Mouse (Mus musculus): Measurements from ENCODE around the gene Gpr61.

Gpr61 gene

DNA sequence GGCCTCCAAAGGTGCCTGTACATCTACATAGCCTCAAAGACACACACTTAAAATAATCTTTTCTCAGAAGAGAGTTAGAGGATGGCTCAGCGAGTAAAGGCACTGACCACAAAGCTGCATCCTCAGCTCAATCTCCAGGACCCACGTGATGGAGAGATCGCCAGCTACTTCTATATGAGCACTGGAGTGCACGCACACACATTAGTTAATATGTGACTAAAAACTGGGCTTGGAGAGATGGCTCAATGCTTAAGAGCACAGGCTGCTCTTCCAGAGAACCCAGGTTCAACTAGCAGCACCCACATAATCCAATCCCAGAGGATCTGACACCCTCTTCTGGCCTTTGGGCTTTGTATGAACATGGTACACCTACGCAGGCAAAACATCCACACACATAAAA lies 23.5 kb downstream of the Gpr61 start:
- DNase-seq (ENCODE audit: low read depth, low spot score), result no peak

DNA sequence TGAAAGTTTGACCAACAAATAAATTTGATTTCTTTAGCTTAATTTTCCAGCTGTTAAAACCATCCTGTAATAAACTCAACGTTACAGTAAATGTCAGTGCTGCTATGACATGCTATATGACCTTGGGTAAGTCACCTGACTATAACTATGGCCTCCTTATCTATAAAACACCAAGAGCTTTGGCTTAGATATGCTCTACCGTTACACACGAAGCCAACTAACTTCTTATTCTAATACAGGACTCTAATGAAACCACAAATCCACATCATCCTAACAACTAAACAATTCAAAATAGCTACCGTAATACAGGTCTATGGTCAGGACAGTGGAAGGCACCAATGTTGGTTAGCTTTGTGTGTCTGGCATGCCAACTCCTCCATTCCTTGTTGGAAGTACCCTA lies 24.9 kb downstream of the Gpr61 start:
- DNase-seq (ENCODE audit: low read depth, low spot score), result no peak

DNA sequence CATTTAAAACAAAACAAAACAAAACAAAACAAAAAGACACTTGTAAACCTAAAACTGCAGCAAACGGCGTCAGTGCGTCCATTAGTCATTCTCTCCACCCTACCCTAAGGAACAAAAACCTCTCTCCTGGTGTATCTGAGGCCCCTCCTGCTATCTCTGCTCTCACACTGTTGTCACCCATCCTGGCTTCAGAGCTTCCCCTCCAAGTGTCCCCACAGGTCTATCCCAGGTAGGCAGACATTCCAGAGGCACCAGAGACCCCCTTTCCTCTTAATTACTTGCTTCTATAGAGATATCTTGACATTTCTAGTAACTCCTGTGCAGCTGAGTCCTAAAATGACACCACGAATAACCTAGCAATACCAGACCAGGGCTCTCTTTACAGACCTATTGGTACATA lies 25.3 kb downstream of the Gpr61 start:
- no peak for DNase-seq (ENCODE audit: low read depth, low spot score)

DNA sequence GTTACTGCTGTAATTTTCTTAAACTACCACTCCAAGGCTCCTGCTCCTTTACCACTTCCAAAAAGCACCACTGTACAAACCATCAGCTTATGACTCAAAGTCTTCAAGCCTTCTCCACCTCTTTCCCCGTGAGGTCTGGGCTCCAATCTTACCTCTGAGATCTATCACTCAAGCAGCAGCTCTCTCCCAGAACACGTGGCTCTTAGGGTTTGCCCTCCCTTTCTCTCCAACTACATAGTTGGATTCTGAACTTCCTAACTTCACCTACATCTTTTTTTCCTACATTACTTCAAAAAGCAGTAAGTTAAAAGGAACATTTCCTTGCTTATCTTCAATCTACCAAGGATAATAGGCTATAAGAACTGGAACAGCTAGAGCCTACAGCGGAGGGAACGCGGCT lies 26.2 kb downstream of the Gpr61 start:
- DNase-seq (ENCODE audit: low read depth, low spot score), result no peak

DNA sequence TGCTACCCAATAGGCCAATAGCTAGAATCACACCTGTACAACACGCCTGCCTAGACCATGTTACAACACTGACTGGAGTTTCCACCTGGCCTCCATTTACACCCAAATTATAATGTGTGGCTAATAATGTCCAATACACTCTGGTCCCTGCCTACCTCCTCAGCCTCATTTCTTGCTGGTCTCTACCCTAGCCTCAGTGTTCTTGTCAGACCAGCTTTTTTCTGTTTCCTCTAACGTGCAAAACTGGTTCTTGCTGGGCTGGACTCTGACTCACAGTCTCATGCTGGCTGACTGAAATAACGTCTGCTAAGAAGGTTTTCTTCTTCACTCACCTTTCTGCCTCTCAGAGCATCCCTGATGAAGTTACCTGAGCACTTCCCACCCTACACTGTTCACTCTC lies 28.4 kb downstream of the Gpr61 start:
- DNase-seq (ENCODE audit: low read depth, low spot score), result no peak

DNA sequence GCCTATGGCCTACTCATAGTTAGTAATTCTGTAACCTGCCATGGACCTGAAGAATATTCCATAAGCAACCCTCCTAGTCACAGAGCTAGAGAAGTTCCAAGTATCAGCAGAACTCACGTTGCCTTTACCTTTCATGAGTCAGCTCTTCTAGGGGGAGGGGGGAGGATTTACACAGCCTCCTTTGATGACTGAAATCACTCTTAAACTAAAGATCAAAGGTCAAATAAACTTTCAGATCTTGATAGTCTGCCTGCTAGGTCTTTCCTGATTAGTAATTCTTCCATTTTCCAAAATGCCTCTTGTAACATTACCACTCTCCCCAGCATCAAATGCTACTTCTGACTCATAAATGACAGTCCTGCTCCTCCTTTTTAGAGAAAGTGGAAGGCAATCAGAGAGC lies 30.6 kb downstream of the Gpr61 start:
- no peak for DNase-seq (ENCODE audit: low read depth, low spot score)

DNA sequence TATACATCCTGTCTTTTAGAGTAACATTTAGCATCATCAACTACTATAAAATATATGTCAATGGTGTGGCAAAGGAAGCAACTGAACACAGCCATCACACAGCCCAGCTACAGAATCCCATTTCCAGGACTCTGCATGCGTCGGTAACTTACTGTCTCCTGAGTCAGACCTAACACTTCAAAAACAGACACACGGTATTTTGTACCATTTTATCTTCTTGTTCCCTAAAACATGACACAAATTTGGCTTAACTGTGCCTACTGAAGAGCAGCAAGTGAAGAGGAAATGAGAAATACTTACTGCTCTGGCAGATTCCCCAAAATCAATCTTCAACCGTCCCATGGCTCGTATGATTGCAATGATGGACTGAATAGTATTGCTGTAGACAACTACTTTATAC lies 31.4 kb downstream of the Gpr61 start:
- DNase-seq (ENCODE audit: low read depth, low spot score), result no peak

DNA sequence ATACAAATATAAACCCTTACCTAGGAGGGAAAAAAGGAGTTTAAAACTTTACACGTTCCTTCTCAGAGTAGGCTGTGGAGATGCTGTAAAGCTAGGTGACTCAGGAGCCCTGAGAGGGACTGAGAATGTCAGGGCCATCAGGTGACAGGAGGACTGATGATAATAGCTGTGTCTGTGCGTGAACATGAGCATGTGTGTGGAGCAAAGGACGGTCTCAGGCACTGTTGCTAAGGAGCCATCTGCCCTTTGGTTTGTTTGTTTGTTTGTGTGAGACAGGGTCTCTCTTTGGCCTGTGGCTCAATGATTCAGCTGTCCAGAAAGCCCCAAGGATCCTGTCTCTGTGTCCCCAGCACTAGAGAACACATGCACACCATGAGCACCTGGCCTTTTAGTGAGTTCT lies 33.6 kb downstream of the Gpr61 start:
- no peak for DNase-seq (ENCODE audit: low read depth, low spot score)

DNA sequence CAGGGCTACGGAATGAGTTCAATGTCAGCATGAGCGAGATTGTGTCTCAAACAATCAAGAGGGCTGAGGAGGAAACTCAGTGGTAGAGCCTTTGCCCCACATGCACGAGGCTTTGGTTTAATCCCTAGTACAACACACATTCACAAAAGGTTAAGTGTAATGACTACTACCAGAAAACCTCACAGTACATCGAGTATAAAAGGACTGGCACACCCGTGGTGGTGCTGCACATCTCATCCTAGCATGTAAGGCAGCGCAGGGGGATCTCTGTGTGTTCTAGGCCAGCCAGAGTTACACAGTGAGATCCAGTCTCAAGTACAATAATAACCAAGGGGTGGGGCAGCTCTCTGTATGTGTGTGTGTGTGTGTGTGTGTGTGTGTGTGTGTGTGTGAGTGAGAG lies 37.2 kb downstream of the Gpr61 start:
- no peak for DNase-seq (ENCODE audit: low read depth, low spot score)

DNA sequence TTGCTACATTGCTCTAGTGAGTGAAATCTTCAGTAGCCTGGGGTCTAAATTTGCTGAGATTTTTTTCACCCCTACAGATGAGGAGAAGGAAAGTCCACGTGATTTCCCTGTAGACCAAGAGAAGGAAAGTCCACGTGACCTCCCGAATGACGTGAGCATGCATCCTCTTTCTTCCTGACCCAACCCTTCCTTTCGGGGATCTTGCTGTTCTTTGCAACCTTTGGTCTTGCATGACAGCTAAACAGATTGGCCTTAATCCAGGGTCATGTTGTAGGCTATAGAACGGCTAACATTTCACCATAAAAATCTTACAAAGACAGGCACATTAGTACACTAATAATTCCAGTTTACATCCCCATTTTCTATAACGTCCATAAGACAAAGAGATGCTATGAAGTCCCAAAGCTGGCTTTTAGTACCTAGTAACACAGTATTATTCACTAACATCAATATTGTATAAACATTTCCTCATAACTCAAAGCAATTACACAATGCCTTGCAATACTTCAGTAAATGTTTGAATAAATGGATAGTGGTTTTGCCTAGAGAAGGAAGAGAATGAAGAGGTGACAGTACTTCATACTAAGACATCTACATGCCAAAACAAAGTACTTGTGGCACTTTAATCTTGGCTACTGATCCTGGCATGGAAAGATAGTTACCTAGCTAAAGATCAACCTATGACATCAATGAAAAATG lies 40.9 kb downstream of the Gpr61 start:
- DNase-seq (ENCODE audit: low read depth, low spot score), result no peak

DNA sequence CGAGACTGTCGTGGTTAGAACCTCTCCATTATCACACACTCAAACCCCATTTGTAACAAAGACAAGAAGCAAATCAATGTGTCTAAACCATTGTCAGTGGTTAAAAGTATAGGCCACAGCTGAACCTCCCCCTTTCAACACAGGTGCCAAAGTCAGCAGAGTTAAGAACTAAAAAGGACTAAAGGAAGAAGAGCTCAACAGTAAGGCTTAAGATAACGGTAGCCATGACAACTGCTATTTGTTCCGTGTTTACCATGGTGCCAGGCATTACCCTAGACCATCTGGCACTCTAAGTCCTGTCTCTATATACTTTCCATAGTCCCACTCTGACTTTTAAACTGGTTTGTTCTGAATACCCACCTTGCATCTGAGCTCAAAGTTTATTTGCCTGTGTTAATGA lies 42.0 kb downstream of the Gpr61 start:
- no peak for DNase-seq (ENCODE audit: low read depth, low spot score)

DNA sequence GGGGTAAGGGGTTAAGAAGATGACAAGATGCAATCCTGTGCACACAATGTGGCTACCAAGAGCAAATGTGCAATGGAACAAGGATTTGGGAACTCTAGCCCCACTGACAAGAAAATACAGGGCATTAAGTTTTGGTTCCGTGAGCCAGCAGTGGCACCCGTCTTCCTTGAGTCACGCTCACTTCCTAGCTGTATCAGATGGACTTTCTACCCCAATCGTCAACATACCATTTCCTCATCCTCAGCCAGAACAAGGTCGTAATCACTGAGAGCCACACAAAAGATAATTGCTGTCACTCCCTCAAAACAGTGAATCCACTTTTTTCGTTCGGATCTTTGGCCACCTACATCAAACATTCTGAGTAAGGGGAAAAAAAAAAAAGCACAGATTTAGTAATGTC lies 42.4 kb downstream of the Gpr61 start:
- no peak for DNase-seq (ENCODE audit: low read depth, low spot score)

DNA sequence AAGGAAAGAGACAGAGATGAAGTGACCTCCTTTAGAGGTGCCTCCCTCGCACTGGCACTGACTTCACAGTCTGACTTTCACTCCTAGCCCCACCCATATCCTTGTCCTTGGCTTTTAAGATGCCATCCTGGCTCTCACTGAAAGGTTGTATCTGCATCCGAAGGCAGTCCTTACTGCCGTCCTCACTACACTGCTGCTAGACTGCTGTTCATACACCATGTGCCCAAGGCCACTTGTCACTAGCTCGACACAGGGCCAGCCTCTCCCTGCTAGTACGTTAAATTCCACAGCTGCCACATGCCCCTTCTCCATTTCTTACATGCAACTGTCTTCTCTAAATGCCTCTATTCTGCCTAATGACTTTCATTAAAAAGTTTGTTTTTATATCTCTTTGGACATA lies 43.4 kb downstream of the Gpr61 start:
- no peak for DNase-seq (ENCODE audit: low read depth, low spot score)

DNA sequence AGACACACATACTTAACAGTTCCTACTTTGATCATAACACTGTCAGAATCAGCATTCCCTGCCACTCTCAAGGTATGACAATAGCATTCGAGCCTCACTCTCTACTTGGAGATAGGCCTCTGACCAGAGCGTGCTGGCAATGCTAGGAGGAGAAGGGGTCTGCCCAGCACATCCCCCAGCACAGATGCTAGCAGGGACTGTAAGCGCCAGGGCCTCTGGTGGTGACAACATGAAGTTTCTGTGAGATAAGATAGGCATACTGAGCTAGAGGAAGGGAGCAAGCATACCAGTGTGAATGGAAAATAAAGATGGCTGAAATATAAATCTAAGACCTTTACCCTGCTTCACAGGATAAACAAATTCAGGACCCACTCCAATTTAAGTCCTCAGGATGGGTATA lies 49.4 kb downstream of the Gpr61 start:
- no peak for DNase-seq (ENCODE audit: low read depth, low spot score)

DNA sequence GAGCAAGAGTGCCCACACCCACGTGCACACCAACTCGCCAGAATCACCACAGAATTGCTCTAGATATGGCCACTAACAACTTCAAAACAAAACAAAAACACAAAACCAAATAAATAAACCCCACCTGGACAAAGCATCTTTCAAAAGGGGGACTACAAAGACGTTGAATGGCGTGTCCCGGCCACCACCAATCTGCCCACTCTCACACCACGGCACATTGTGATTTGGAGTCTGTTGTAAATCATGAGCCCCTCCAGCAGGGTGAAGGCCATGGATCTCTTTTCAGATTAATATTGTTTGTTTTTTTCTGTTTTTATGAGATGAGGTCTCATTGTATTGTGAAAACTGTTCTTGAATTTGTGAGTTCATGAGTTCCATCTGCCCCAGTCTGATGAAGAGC lies 52.6 kb downstream of the Gpr61 start:
- no peak for DNase-seq (ENCODE audit: low read depth, low spot score)

DNA sequence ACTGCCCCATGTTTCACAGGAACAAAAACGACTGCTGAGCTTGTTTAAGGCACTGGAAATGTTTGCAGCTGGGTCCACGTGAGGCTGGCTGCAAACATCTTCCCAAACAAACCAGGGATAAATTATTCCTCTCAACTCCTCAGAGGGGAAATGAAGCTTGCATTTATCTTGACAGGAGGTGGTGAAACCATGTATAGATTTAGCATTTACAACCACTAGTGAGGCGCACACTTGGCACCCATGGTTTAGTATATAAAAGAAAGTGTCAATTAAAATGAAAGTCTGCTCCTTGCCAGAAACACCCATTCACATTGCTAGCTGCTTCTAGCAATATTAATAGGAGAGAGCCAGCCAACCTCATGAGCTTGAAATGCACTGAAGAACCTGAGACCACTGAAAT lies 53.1 kb downstream of the Gpr61 start:
- no peak for DNase-seq (ENCODE audit: low read depth, low spot score)

Data from R1 (cell line).